Mouse (Mus musculus) intestine, postnatal 0 days (tissue): ENCODE results near the gene 3110082I17Rik. TPM values are rescaled to one million over a fixed set of nuclear protein-coding genes. Genes with fewer than 3 reads are reported as not detected.
"Not testable (repeated sequence)": the region's sequence is repeated elsewhere in the genome, so short reads cannot be mapped to it uniquely, and the experiment has no call there.

ENCODE experiments used
- ATAC-seq: fragments of 200-750 bp; cut with Nextera tagmentation; 2 replicates; pipeline ENCODE4 v1.8.0; 2017; ENCODE audit warnings: mild to moderate bottlenecking, moderate TSS enrichment, moderate library complexity
- H3K27ac ChIP-seq: fragments of 300-500 bp; sonication (generic); 2 replicates; pipeline ENCODE4 v1.5.1; 2014; ENCODE audit warnings: mild to moderate bottlenecking, low read depth, low read length, moderate library complexity
- H3K27me3 ChIP-seq: fragments of 300-500 bp; sonication (generic); replicated peaks from 2 replicates; pipeline ENCODE4 v1.6.1; 2014; ENCODE audit warnings: low read length, mixed read lengths; ENCODE audit not compliant: control insufficient read depth, insufficient read depth
- H3K36me3 ChIP-seq: fragments of 300-500 bp; sonication (generic); 2 replicates; pipeline ENCODE4 v1.6.1; 2014; ENCODE audit warnings: mild to moderate bottlenecking, moderate library complexity; ENCODE audit not compliant: control insufficient read depth, insufficient read depth
- H3K4me1 ChIP-seq: fragments of 300-500 bp; sonication (generic); replicated peaks from 2 replicates; pipeline ENCODE4 v1.6.1; 2014; ENCODE audit warnings: antibody characterized with exemption, low read length, mixed read lengths; ENCODE audit not compliant: control insufficient read depth, insufficient read depth
- H3K4me2 ChIP-seq: fragments of 300-500 bp; sonication (generic); replicated peaks from 2 replicates; pipeline ENCODE4 v1.6.1; 2014; ENCODE audit warnings: low read depth, mild to moderate bottlenecking, moderate library complexity
- H3K4me3 ChIP-seq: fragments of 300-500 bp; sonication (generic); 2 replicates; pipeline ENCODE4 v1.5.1; 2014; ENCODE audit warnings: low read depth, low read length
- H3K9ac ChIP-seq: fragments of 300-500 bp; sonication (generic); 2 replicates; pipeline ENCODE4 v1.6.1; 2014; ENCODE audit warnings: mild to moderate bottlenecking, low read depth, low read length
- H3K9me3 ChIP-seq: fragments of 300-500 bp; sonication (generic); 2 replicates; pipeline ENCODE4 v1.6.1; 2016; ENCODE audit warnings: mixed run types; ENCODE audit not compliant: control insufficient read depth
- CTCF ChIP-seq: sonication (generic); IDR thresholded peaks from 2 replicates; pipeline ENCODE4 v1.5.1; 2016; ENCODE audit warnings: low read depth, mild to moderate bottlenecking, control low read depth, antibody characterized with exemption, moderate library complexity
- WGBS: fragments of 180-500 bp; shearing (Covaris S2); extraction: QIAGEN DNeasy Blood & Tissue Kit; methylation state at CpG from one replicate; pipeline ENCODE4 v1.1.7; 2014; 5-methylcytosine and 5-hydroxymethylcytosine counted together
- polyA plus RNA-seq: library from polyadenylated mRNA; unstranded; fragments of >200 nt; fragmentation: Nextera tagmentation; extraction: Ambion mirVana; gene quantifications from 2 replicates; pipeline ENCODE4 v1.2.1, GENCODE M21; 2015

Gene 3110082I17Rik
- polyA plus RNA-seq, 1 experiment from 2014 or later = 8.3 TPM

GRCm38 (mm10) chr5:139337826-139338370 is 122.4 kb downstream of the 3110082I17Rik start:
- Histone ChIP-seq H3K4me3 (no peak overlapping the region), H3K4me1 (peaks cover 3% of the 10 kb centered on the region), H3K27ac (peak overlapping the region; percentile 73), H3K9me3 (no peaks in the 10 kb centered on the region), H3K4me2 (no peak overlapping the region), H3K36me3 (peaks cover 67% of the 10 kb centered on the region), H3K9ac (no peak overlapping the region), H3K27me3 (no peaks in the 10 kb centered on the region)
- ATAC-seq = no peak
- WGBS = 67% methylated on average over 13 of the region's 13 CpGs
- no peak for TF ChIP-seq CTCF

DNA sequence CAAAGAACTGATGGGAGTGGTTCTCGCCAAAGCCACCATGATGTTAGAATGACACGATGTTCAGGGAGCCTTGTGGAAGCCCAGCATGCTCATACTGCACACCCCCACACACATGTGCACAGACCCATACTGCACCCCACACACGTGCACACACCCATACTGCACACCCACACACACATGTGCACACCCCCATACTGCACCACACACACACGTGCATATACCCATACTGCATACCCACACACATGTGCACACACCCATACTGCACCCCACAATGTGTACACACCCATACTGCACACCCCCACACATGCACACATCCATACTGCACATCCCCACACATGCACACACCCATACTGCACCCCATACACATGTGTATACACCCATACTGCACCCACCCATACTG is 124.7 kb downstream of the 3110082I17Rik start:
- Histone ChIP-seq H3K27ac (no peak overlapping the region), H3K9ac (no peak overlapping the region), H3K4me1 (peaks cover 3% of the 10 kb centered on the region), H3K4me3 (no peak overlapping the region), H3K9me3 (no peaks in the 10 kb centered on the region), H3K36me3 (peaks cover 48% of the 10 kb centered on the region), H3K27me3 (no peaks in the 10 kb centered on the region), H3K4me2 (no peak overlapping the region)
- ATAC-seq = no peak
- WGBS = 89% methylated on average over 4 of the region's 4 CpGs
- TF ChIP-seq CTCF = no peak

GRCm38 (mm10) chr5:139334394-139334793 is 125.9 kb downstream of the 3110082I17Rik start:
- Histone ChIP-seq H3K36me3 (peaks cover 36% of the 10 kb centered on the region), H3K27ac (0 out of 2 replicates have a peak overlapping the region, but pooled peaks have one; percentile 50)
- not testable (repeated sequence) for H3K27me3 ChIP-seq, H3K9me3 ChIP-seq, H3K4me3 ChIP-seq, H3K4me2 ChIP-seq, H3K4me1 ChIP-seq, H3K9ac ChIP-seq, ATAC-seq
- WGBS = 85% methylated on average over 10 of the region's 10 CpGs
- peak; percentile 52 for TF ChIP-seq CTCF

GRCm38 (mm10) chr5:139333301-139334013 is 126.9 kb downstream of the 3110082I17Rik start:
- peaks cover 3% of the 10 kb centered on the region for H3K4me1 ChIP-seq
- TF ChIP-seq CTCF = peak; percentile 63
- peak overlapping the region; percentile 97 for H3K27ac ChIP-seq
- H3K36me3 ChIP-seq = peaks cover 26% of the 10 kb centered on the region
- H3K9me3 ChIP-seq = no peaks in the 10 kb centered on the region
- WGBS = 49% methylated on average over 16 of the region's 16 CpGs
- H3K9ac ChIP-seq = 0 out of 2 replicates have a peak overlapping the region, but pooled peaks have one; percentile 26
- H3K4me2 ChIP-seq = peak overlapping the region; percentile 25; the same call in 1 of the 2 replicates
- no peak overlapping the region; the same call in 1 of the 2 replicates for H3K4me3 ChIP-seq
- H3K27me3 ChIP-seq = no peaks in the 10 kb centered on the region
- ATAC-seq = no peak

DNA sequence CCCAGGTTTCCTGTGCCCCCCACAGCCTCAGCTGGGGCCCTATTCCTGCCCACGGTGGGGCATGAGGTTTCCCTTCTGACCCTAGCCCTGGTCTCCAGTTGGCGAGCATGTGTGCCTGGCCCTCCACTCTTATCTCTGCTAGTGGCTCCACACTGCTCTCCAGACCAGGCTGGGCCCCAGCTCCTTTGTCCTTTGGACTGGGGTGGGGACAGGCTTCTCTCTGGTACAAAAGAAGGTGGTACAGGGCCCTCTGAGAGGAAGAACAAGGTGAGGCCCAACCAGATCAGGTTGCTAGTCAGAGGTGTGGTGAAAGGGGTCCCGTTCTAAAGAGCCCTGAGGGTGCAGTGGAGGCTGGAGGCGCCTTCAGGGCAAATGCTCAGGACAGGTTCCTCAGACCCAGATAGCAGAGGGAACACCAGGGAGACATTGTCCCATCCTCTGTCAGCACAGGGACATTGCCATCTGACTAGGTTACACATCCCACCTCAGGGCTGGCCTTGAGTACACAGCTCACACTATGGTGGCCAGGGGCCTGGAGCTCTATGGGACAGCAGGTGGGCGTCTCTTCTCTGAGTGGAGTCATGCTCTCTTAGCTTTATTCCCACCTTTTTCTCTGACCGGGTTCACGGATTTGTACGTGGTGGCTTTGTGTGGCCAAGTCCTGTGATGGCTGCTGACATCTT is 127.6 kb downstream of the 3110082I17Rik start:
- peaks cover 21% of the 10 kb centered on the region for H3K36me3 ChIP-seq
- H3K4me2 ChIP-seq = peak overlapping the region; percentile 25
- peaks cover 3% of the 10 kb centered on the region for H3K4me1 ChIP-seq
- ATAC-seq = peak; percentile 89
- H3K9me3 ChIP-seq = no peaks in the 10 kb centered on the region
- WGBS = 52% methylated on average over 8 of the region's 8 CpGs
- H3K4me3 ChIP-seq = no peak overlapping the region
- peak overlapping the region; percentile 26; the same call in 1 of the 2 replicates for H3K9ac ChIP-seq
- peak overlapping the region; percentile 97 for H3K27ac ChIP-seq
- H3K27me3 ChIP-seq = no peaks in the 10 kb centered on the region
- no peak for TF ChIP-seq CTCF

GRCm38 (mm10) chr5:139331742-139332141 is 128.6 kb downstream of the 3110082I17Rik start:
- Histone ChIP-seq H3K36me3 (peaks cover 13% of the 10 kb centered on the region), H3K4me3 (no peak overlapping the region), H3K9ac (no peak overlapping the region), H3K27ac (peak overlapping the region; percentile 97), H3K4me2 (peak overlapping the region; percentile 25; the same call in 1 of the 2 replicates), H3K4me1 (peaks cover 3% of the 10 kb centered on the region), H3K9me3 (no peaks in the 10 kb centered on the region), H3K27me3 (no peaks in the 10 kb centered on the region)
- TF ChIP-seq CTCF = peak; percentile 98
- peak; percentile 46 for ATAC-seq
- WGBS = 7% methylated on average over 8 of the region's 8 CpGs
